Mouse (Mus musculus): ENCODE results near the gene Glmn.

DNA sequence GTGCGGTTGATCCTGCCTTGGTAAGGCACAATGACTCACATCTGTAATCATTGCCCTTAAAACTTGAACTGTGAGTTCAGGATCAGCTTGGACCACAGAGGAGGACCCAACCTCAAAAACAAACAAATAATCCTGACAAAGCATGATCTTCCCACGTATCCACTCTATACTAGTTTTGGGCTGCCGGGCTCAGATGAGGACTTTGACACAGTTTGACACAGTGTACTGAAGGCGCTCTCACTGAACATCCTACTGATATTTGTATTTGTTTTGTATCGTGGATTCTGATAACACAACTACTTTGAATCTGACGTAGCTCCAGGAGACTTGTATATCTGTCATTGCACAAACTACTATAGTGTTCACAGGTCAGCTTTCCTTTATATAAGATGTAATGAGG lies 76.3 kb downstream of the Glmn start:
- TF ChIP-seq CTCF (IDR thresholded peaks at IDR 0.05; ENCODE audit: extremely low read depth, insufficient read length, insufficient replicate concordance, low read depth, low read length) (no peak), POLR2A (IDR thresholded peaks at IDR 0.05; ENCODE audit: low read depth, low read length) (no peak)
